Mouse (Mus musculus): ENCODE data around the gene Fut11. TPM values are rescaled to one million over a fixed set of nuclear protein-coding genes. Genes with fewer than 3 reads are reported as not detected.
"Not testable (repeated sequence)": the region's sequence is repeated elsewhere in the genome, so short reads cannot be mapped to it uniquely, and the experiment has no call there.

The Fut11 gene
- total RNA-seq, 2 experiments from 2014 or later, result 17.8 to 21.4 TPM

GRCm38 (mm10) chr14:20674064-20674833 lies 20.5 kb upstream of the Fut11 start, which contains the start of gene Sec24c:
Gene Sec24c, plus strand, starts transcription at chr14:20674308.
- peak; percentile 98 to 100 for DNase-seq

GRCm38 (mm10) chr14:20677906-20678305 lies 16.9 kb upstream of the Fut11 start:
- DNase-seq, result no peak

- DNase-seq, result no peak
Measured at GRCm38 (mm10) chr14:20681742-20682141, 13.0 kb upstream of the Fut11 start.

- peak in 1 of 2 experiments; percentile 33 for DNase-seq
Measured at GRCm38 (mm10) chr14:20682498-20682897, 12.3 kb upstream of the Fut11 start.

- DNase-seq, result no peak
Measured at GRCm38 (mm10) chr14:20686576-20686975, 8.2 kb upstream of the Fut11 start.

GRCm38 (mm10) chr14:20689009-20689408 lies 5.8 kb upstream of the Fut11 start:
- no peak for DNase-seq

- DNase-seq, result no peak
Measured at GRCm38 (mm10) chr14:20691772-20692171, 3.0 kb upstream of the Fut11 start.

GRCm38 (mm10) chr14:20693589-20694101 lies 1.1 kb upstream of the Fut11 start:
- DNase-seq, result no peak

GRCm38 (mm10) chr14:20694185-20694883 lies 434 bp upstream of the Fut11 start:
- peak in 1 of 2 experiments; percentile 18 for DNase-seq

GRCm38 (mm10) chr14:20695761-20696520 lies 1.2 kb downstream of the Fut11 start:
- DNase-seq, result peak; percentile 36

GRCm38 (mm10) chr14:20696986-20697385 lies 2.2 kb downstream of the Fut11 start:
- peak; percentile 38 to 65 for DNase-seq

- DNase-seq, result no peak
Measured at GRCm38 (mm10) chr14:20698515-20698914, 3.7 kb downstream of the Fut11 start.

- no peak for DNase-seq
Measured at GRCm38 (mm10) chr14:20700362-20700761, 5.6 kb downstream of the Fut11 start.

- no peak for DNase-seq
Measured at GRCm38 (mm10) chr14:20701554-20701953, 6.8 kb downstream of the Fut11 start.

- DNase-seq, result no peak
Measured at GRCm38 (mm10) chr14:20702096-20702740, 7.5 kb downstream of the Fut11 start.

GRCm38 (mm10) chr14:20702741-20703381 lies 8.1 kb downstream of the Fut11 start, which contains the start of gene Chchd1:
Gene Chchd1, plus strand, starts transcription at chr14:20703006.
- peak; percentile 94 for DNase-seq

- not testable (repeated sequence) for DNase-seq
Measured at GRCm38 (mm10) chr14:20703461-20703860, 8.7 kb downstream of the Fut11 start.

- peak; percentile 93 to 94 for DNase-seq
Measured at GRCm38 (mm10) chr14:20707201-20708190, 12.7 kb downstream of the Fut11 start, which contains the start of gene Zswim8. Gene Zswim8, plus strand, starts transcription at chr14:20707552.

GRCm38 (mm10) chr14:20708239-20708638 lies 13.5 kb downstream of the Fut11 start:
- no peak for DNase-seq

- DNase-seq, result no peak
Measured at GRCm38 (mm10) chr14:20713832-20714231, 19.1 kb downstream of the Fut11 start.
